ENCODE assay signal across 17 mouse cellular contexts in the genomic region with DNA sequence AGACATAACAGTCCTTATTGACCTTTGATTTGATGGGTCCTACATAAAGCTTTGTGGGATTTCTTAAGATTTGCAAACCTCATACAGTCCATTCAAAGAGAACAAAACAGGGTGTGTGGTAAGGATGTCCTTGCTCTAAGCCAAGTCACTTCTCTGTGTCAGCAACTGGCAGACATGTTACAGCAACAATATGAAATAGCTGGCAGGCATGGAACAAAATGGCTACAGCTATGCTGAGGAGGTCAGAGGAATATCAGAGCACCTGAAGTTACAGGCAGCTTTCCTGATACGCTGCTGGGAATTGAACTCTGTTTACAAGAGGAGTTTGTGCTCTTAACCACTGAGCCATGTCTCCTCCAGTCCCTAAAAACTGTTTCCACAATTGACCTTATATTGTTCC. TPM values are rescaled to one million over a fixed set of nuclear protein-coding genes. Genes with fewer than 3 reads are reported as not detected.
A peak's percentile ranks its signal among the peaks of the same experiment; 100 is the strongest.
DNase-seq lines count a peak whose midpoint lies in the region; ATAC-seq lines count a peak whose summit lies in the region.
"Had no signal": no experiment of that assay in that cellular context is flagged by ENCODE, and none has a peak within 500 bp of the region (broad histone marks: within the 10 kb centered on the region; RNA-seq: fewer than 3 reads in every experiment).

No protein-coding gene starts in this region.

- H3K4me3 ChIP-seq in midbrain, embryonic 11.5 days (ENCODE audit: low read depth, low read length), result no peak overlapping the region
- H3K4me3 ChIP-seq in midbrain, embryonic 13.5 days (replicated peaks), result no peak overlapping the region

- H3K9me3 ChIP-seq in midbrain, embryonic 11.5 days (ENCODE audit: control insufficient read depth, low read length), result no peaks in the 10 kb centered on the region
- H3K9me3 ChIP-seq in midbrain, embryonic 13.5 days, result no peaks in the 10 kb centered on the region
- H3K9me3 ChIP-seq: G1E had no signal

- 91% methylated on average over 1 of the region's 1 CpGs for WGBS in midbrain, embryonic 11.5 days
- 95% methylated on average over 1 of the region's 1 CpGs for WGBS in midbrain, embryonic 13.5 days

- peaks cover 10% of the 10 kb centered on the region; the same call in 1 of the 2 replicates for H3K4me1 ChIP-seq in midbrain, embryonic 11.5 days (ENCODE audit: control insufficient read depth, insufficient read depth, low read length)
- H3K4me1 ChIP-seq in midbrain, embryonic 13.5 days (replicated peaks), result peaks cover 18% of the 10 kb centered on the region

- no peak for ATAC-seq in midbrain, embryonic 11.5 days (ENCODE audit: low FRiP score)
- ATAC-seq in midbrain, embryonic 13.5 days, result no peak
- ATAC-seq: activated CD4-positive, CD25-positive, alpha-beta regulatory T cell, adult 4 months; CD4-positive, CD25-positive, alpha-beta regulatory T cell, adult 4 months; Patski had no signal

- no peaks in the 10 kb centered on the region for H3K36me3 ChIP-seq in midbrain, embryonic 11.5 days (ENCODE audit: control insufficient read depth, insufficient read depth, low read length)
- H3K36me3 ChIP-seq in midbrain, embryonic 13.5 days, result no peaks in the 10 kb centered on the region
- H3K36me3 ChIP-seq: G1E had no signal

- no peak overlapping the region for H3K27ac ChIP-seq in midbrain, embryonic 11.5 days (ENCODE audit: low read depth, low read length)
- no peak overlapping the region for H3K27ac ChIP-seq in midbrain, embryonic 13.5 days

- no peak overlapping the region for H3K4me2 ChIP-seq in midbrain, embryonic 11.5 days
- H3K4me2 ChIP-seq in midbrain, embryonic 13.5 days (replicated peaks), result no peak overlapping the region

- no peak overlapping the region for H3K9ac ChIP-seq in midbrain, embryonic 11.5 days (ENCODE audit: low read length)
- H3K9ac ChIP-seq in midbrain, embryonic 13.5 days (replicated peaks), result no peak overlapping the region

- no peaks in the 10 kb centered on the region for H3K27me3 ChIP-seq in midbrain, embryonic 11.5 days (ENCODE audit: control insufficient read depth, insufficient read depth, low read length)
- no peaks in the 10 kb centered on the region for H3K27me3 ChIP-seq in midbrain, embryonic 13.5 days
- H3K27me3 ChIP-seq: Patski had no signal

- DNase-seq in adrenal gland, adult 2 months, result peak; percentile 37
- no peak for DNase-seq in adrenal gland, adult 8-10 months
- DNase-seq in midbrain, embryonic 11.5 days (ENCODE audit: low spot score, missing footprints), result peak; percentile 65
- DNase-seq: adrenal gland, postnatal 10 days; adrenal gland, postnatal 14 days; adrenal gland, postnatal 25 days; B cell, adult 2 months; cerebellum, adult 11 months; cerebellum, adult 11-12 months; cerebellum, adult 18-20 months; cerebellum, adult 2 months; cerebellum, adult 8-10 months had no signal

RNA-seq across cellular contexts. Expression of gene Zfp786, which starts 1.6 kb away (rescaled TPM):
- under 1 TPM; 0.78 to 0.93 TPM for total RNA-seq in adrenal gland, adult 2 months (2021)
- polyA plus RNA-seq in adrenal gland, adult 2 months (2012; rRNA removed), result 0.30 and 0.37 TPM in 2 replicates
- total RNA-seq in adrenal gland, adult 8-10 months (2022), result 1 to 10 TPM; 1.0 to 1.8 (median 1.5) TPM
- polyA plus RNA-seq in midbrain, embryonic 11.5 days (2014; fragmentation: Nextera tagmentation; extraction: Ambion mirVana), result 7.0 and 8.1 TPM in 2 replicates
- polyA plus RNA-seq in midbrain, embryonic 13.5 days (2015; fragmentation: Nextera tagmentation; extraction: Ambion mirVana), result 18.3 and 18.8 TPM in 2 replicates
- polyA plus RNA-seq: activated CD4-positive, CD25-positive, alpha-beta regulatory T cell, adult 4 months; CD4-positive, CD25-positive, alpha-beta regulatory T cell, adult 4 months had no signal

RNA-seq across cellular contexts. Expression of gene Zfp398, which starts 3.2 kb away (rescaled TPM):
- 10 to 100 TPM; 10.5 to 12.1 TPM for total RNA-seq in adrenal gland, adult 2 months (2021)
- polyA plus RNA-seq in adrenal gland, adult 2 months (2012; rRNA removed), result 11.7 and 13.4 TPM in 2 replicates
- 10 to 100 TPM; 15.0 to 19.0 (median 17.3) TPM for total RNA-seq in adrenal gland, adult 8-10 months (2022)
- 7.6 and 8.3 TPM in 2 replicates for polyA plus RNA-seq in midbrain, embryonic 11.5 days (2014; fragmentation: Nextera tagmentation; extraction: Ambion mirVana)
- polyA plus RNA-seq in midbrain, embryonic 13.5 days (2015; fragmentation: Nextera tagmentation; extraction: Ambion mirVana), result 17.9 and 19.0 TPM in 2 replicates

RNA-seq across cellular contexts. Expression of gene Pdia4, which starts 19.0 kb away (rescaled TPM):
- 100 to 1,000 TPM in 1 of 2 experiments, 10 to 100 TPM in 1; 93.2 to 114 TPM for total RNA-seq in adrenal gland, adult 2 months (2021)
- 7.9 and 8.7 TPM in 2 replicates for polyA plus RNA-seq in adrenal gland, adult 2 months (2012; rRNA removed)
- total RNA-seq in adrenal gland, adult 8-10 months (2022), result 100 to 1,000 TPM in 2 of 4 experiments, 10 to 100 TPM in 2; 98.3 to 114 (median 107) TPM
- 258 and 263 TPM in 2 replicates for polyA plus RNA-seq in midbrain, embryonic 11.5 days (2014; fragmentation: Nextera tagmentation; extraction: Ambion mirVana)
- polyA plus RNA-seq in midbrain, embryonic 13.5 days (2015; fragmentation: Nextera tagmentation; extraction: Ambion mirVana), result 171 and 175 TPM in 2 replicates

RNA-seq across cellular contexts. Expression of gene Zfp282, which starts 44.8 kb away (rescaled TPM):
- total RNA-seq in adrenal gland, adult 2 months (2021), result 1 to 10 TPM; 7.0 to 9.2 TPM
- 6.9 and 7.1 TPM in 2 replicates for polyA plus RNA-seq in adrenal gland, adult 2 months (2012; rRNA removed)
- total RNA-seq in adrenal gland, adult 8-10 months (2022), result 10 to 100 TPM in 1 of 4 experiments, 1 to 10 TPM in 3; 9.4 to 13.3 (median 9.7) TPM
- 12.6 and 13.6 TPM in 2 replicates for polyA plus RNA-seq in midbrain, embryonic 11.5 days (2014; fragmentation: Nextera tagmentation; extraction: Ambion mirVana)
- polyA plus RNA-seq in midbrain, embryonic 13.5 days (2015; fragmentation: Nextera tagmentation; extraction: Ambion mirVana), result 20.4 and 25.9 TPM in 2 replicates

Comparison
In these comparisons a context has a peak if more than half of its experiments do, and no peak if none do; other contexts are left out.
1. RNA of gene Pdia4, which starts 19.0 kb away (polyA plus RNA-seq): 258 to 263 TPM in midbrain, embryonic 11.5 days and 171 to 175 TPM in midbrain, embryonic 13.5 days; 7.9 to 8.7 TPM in adrenal gland, adult 2 months; every median in the first group is over 10 times any median in the second.